In the genomic region with DNA sequence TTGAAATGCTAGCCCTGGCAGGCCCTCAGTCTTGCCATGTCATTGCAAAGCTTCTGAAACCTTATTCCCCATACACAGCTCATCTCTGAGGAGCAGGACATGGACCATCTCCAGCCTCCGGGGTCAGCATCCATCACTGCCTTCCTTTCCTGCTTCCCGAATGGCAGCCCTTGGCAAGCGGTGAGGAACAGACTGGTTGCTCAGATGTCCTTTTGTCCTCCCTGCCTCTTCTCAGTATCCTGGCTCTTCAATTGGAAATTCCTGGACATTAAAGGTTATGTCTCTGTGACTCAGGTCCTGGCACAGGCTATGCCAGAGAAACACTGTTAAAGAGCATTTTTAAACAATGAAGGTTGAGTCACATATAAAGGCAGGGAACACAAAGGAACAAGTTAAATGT, we compare ENCODE assay signal across 12 mouse cellular contexts. TPM values are rescaled to one million over a fixed set of nuclear protein-coding genes. Genes with fewer than 3 reads are reported as not detected.
DNase-seq lines count a peak whose midpoint lies in the region.
"Had no signal": no experiment of that assay in that cellular context is flagged by ENCODE, and none has a peak within 500 bp of the region (broad histone marks: within the 10 kb centered on the region; RNA-seq: fewer than 3 reads in every experiment).

No protein-coding gene starts in this region.

- peak; percentile 3 to 14 for DNase-seq in kidney, postnatal 36 days
- no peak for DNase-seq in kidney, adult 18-20 months
- DNase-seq in adrenal gland, postnatal 14 days = peak; percentile 24
- peak; percentile 71 to 83 for DNase-seq in cerebellum, adult 18-20 months
- peak; percentile 78 to 82 for DNase-seq in cerebellum, postnatal 25 days
- DNase-seq in thymus, adult 18-20 months = no peak
- DNase-seq in MN1 (ENCODE audit: low spot score) = no peak
- no peak for DNase-seq in frontal cortex, postnatal 36 days (ENCODE audit: low spot score in 2 of 2)
- DNase-seq: gastrocnemius, postnatal 10 days; heart, adult 18-20 months; liver, embryonic 13.5 days; thymus, postnatal 25 days had no signal

RNA-seq across cellular contexts. Expression of a gene that starts 43.8 kb away (rescaled TPM):
- 2.7 and 2.9 TPM in 2 replicates for total RNA-seq in adrenal gland, postnatal 14 days (2021)
- total RNA-seq: heart, adult 18-20 months had no signal

Comparison
In these comparisons a context has a peak if more than half of its experiments do, and no peak if none do; other contexts are left out.
1. DNase-seq: peak in kidney, postnatal 36 days (2 of 2), adrenal gland, postnatal 14 days (single experiment), cerebellum, adult 18-20 months (2 of 2) and cerebellum, postnatal 25 days (2 of 2); none in kidney, adult 18-20 months (single experiment), thymus, adult 18-20 months (0 of 2), MN1 (single experiment) and frontal cortex, postnatal 36 days (0 of 2).